Mouse (Mus musculus) liver, embryonic 14.5 days (tissue): ENCODE data around the gene Prm2. TPM values are rescaled to one million over a fixed set of nuclear protein-coding genes. Genes with fewer than 3 reads are reported as not detected.

Experiments used
- ATAC-seq: fragments of 200-750 bp; cut with Nextera tagmentation; 2 replicates; pipeline ENCODE4 v1.8.0; 2017; ENCODE audit warnings: moderate number of reproducible peaks, mild to moderate bottlenecking, moderate library complexity; ENCODE audit not compliant: insufficient read depth
- DNase-seq, 3 experiments: peaks; one replicate each; pipeline ENCODE4 v3.0.0-alpha.2; 2012 to 2013; ENCODE audit warnings: low read depth in 3 of 3, low spot score in 3 of 3
- H3K27ac ChIP-seq: fragments of 300-500 bp; sonication (generic); 2 replicates; pipeline ENCODE4 v1.5.1; 2014; ENCODE audit warnings: moderate library complexity, mild to moderate bottlenecking, control low read depth, inconsistent platforms
- H3K27me3 ChIP-seq: fragments of 300-500 bp; sonication (generic); 2 replicates; pipeline ENCODE4 v1.6.1; 2014; ENCODE audit warnings: mild to moderate bottlenecking, low read length, moderate library complexity; ENCODE audit not compliant: control insufficient read depth, insufficient read depth
- H3K36me3 ChIP-seq: fragments of 300-500 bp; sonication (generic); replicated peaks from 2 replicates; pipeline ENCODE4 v1.6.1; 2014; ENCODE audit warnings: low read depth; ENCODE audit not compliant: control insufficient read depth, insufficient read depth
- H3K4me1 ChIP-seq, 2 experiments: fragments of 200-500 bp in 1 of 2; fragments of 300-500 bp in 1 of 2; sonication (generic) in 1 of 2; replicated peaks; 2 replicates each; pipeline ENCODE4 v1.6.1; 2012 to 2014; ENCODE audit warnings: antibody characterized with exemption in 1 of 2, inconsistent platforms in 1 of 2, low read length in 1 of 2; ENCODE audit not compliant: control insufficient read depth in 2 of 2, insufficient read depth in 2 of 2
- H3K4me2 ChIP-seq: fragments of 300-500 bp; sonication (generic); 2 replicates; pipeline ENCODE4 v1.6.1; 2014; ENCODE audit warnings: low read depth, mild to moderate bottlenecking, control low read depth, moderate library complexity
- H3K4me3 ChIP-seq, 2 experiments: fragments of 200-500 bp in 1 of 2; fragments of 300-500 bp in 1 of 2; sonication (generic) in 1 of 2; 2 replicates each; pipeline ENCODE4 v1.5.1; 2012 to 2014; ENCODE audit warnings: low read depth in 2 of 2, low read length in 2 of 2, mild to moderate bottlenecking in 2 of 2, control low read depth in 1 of 2, inconsistent platforms in 1 of 2, moderate library complexity in 1 of 2; ENCODE audit not compliant: insufficient read depth in 1 of 2
- H3K9ac ChIP-seq: fragments of 300-500 bp; sonication (generic); replicated peaks from 2 replicates; pipeline ENCODE4 v1.6.1; 2014; ENCODE audit warnings: mild to moderate bottlenecking, control low read depth, moderate library complexity
- H3K9me3 ChIP-seq: fragments of 300-500 bp; sonication (generic); 2 replicates; pipeline ENCODE4 v1.6.1; 2016; ENCODE audit warnings: low read length, mixed read lengths; ENCODE audit not compliant: control insufficient read depth
- CTCF ChIP-seq: IDR thresholded peaks from 2 replicates; pipeline ENCODE4 v1.5.1; 2016; ENCODE audit warnings: antibody characterized with exemption, low read depth, control low read depth
- EP300 ChIP-seq: IDR thresholded peaks from 2 replicates; pipeline ENCODE4 v1.6.1; 2016; ENCODE audit warnings: antibody characterized with exemption, low read depth
- WGBS: fragments of 180-500 bp; shearing (Covaris S2); extraction: QIAGEN DNeasy Blood & Tissue Kit; methylation state at CpG from one replicate; pipeline ENCODE4 v1.1.7; 2014; ENCODE audit not compliant: insufficient replicate concordance; 5-methylcytosine and 5-hydroxymethylcytosine counted together
- polyA plus RNA-seq, 2 experiments: library from polyadenylated mRNA; depleted of rRNA in 1 of 2; stranded (reverse) in 1 of 2; unstranded in 1 of 2; fragments of >200 nt; fragmentation: Nextera tagmentation in 1 of 2; extraction: Ambion mirVana in 1 of 2; gene quantifications; 2 replicates each; pipeline versions ENCODE4 v1.2.1 to v1.2.3; 2012 to 2014

The Prm2 gene
- polyA plus RNA-seq, 2 experiments, result not detected

- Histone ChIP-seq H3K36me3 (no peaks in the 10 kb centered on the region), H3K9ac (peak overlapping the region; percentile 74), H3K27ac (no peak overlapping the region), H3K9me3 (no peaks in the 10 kb centered on the region), H3K27me3 (peaks cover 26% of the 10 kb centered on the region), H3K4me3 (peak overlapping the region; percentile 81 to 91), H3K4me1 (0 out of 4 replicates have a peak, but pooled peaks cover 0 to 2% of the 10 kb centered on the region in 2 experiments), H3K4me2 (peak overlapping the region; percentile 93)
- ATAC-seq (peak; percentile 26; the same call in 1 of the 2 replicates), DNase-seq (peak; percentile 70 to 71 (median 71))
- 2% methylated on average over 9 of the region's 9 CpGs for WGBS
- TF ChIP-seq CTCF (peak; percentile 91), EP300 (no peak)
Measured at GRCm38 (mm10) chr16:10786288-10786687, 9.6 kb downstream of the Prm2 start.

GRCm38 (mm10) chr16:10785371-10786231 is 10.3 kb downstream of the Prm2 start, which contains the start of gene Socs1:
TSS of gene Socs1 (minus strand) at chr16:10785536.
- Histone ChIP-seq H3K4me3 (peak within 1 kb of the TSS; percentile 81 to 91), H3K27ac (peak within 1 kb of the TSS; percentile 48), H3K4me1 (0 out of 4 replicates have a peak, but pooled peaks cover 0 to 2% of the 10 kb centered on the region in 2 experiments), H3K27me3 (peaks cover 26% of the 10 kb centered on the region), H3K36me3 (no peaks in the 10 kb centered on the region), H3K9me3 (no peaks in the 10 kb centered on the region), H3K4me2 (peak within 1 kb of the TSS; percentile 93), H3K9ac (peak within 1 kb of the TSS; percentile 74)
- DNase-seq (peak; percentile 57 to 72 (median 65)), ATAC-seq (peak; percentile 79)
- TF ChIP-seq CTCF (no peak), EP300 (no peak)
- WGBS, result under 1% methylated on average over 53 of the region's 59 CpGs

GRCm38 (mm10) chr16:10784793-10785370 is 11.1 kb downstream of the Prm2 start:
- Histone ChIP-seq H3K4me3 (peak overlapping the region; percentile 81 to 91), H3K27ac (no peak overlapping the region), H3K27me3 (peaks cover 26% of the 10 kb centered on the region), H3K9ac (peak overlapping the region; percentile 74), H3K4me1 (0 out of 4 replicates have a peak, but pooled peaks cover 0 to 2% of the 10 kb centered on the region in 2 experiments), H3K4me2 (peak overlapping the region; percentile 93), H3K9me3 (no peaks in the 10 kb centered on the region), H3K36me3 (no peaks in the 10 kb centered on the region)
- TF ChIP-seq CTCF (peak; percentile 83), EP300 (no peak)
- ATAC-seq (peak; percentile 71), DNase-seq (peak; percentile 40 to 68 (median 41))
- WGBS, result 1% methylated on average over 43 of the region's 55 CpGs

- 3% methylated on average over 80 of the region's 81 CpGs for WGBS
- Histone ChIP-seq H3K9ac (no peak overlapping the region), H3K4me2 (peak overlapping the region; percentile 93), H3K9me3 (no peaks in the 10 kb centered on the region), H3K27me3 (peaks cover 26% of the 10 kb centered on the region), H3K4me1 (0 out of 4 replicates have a peak, but pooled peaks cover 0 to 2% of the 10 kb centered on the region in 2 experiments), H3K4me3 (peak overlapping the region; percentile 42 to 81), H3K36me3 (no peaks in the 10 kb centered on the region), H3K27ac (no peak overlapping the region)
- ATAC-seq (no peak), DNase-seq (no peak)
- TF ChIP-seq EP300 (no peak), CTCF (no peak)
Measured at GRCm38 (mm10) chr16:10783883-10784792, 11.8 kb downstream of the Prm2 start.
